In the genomic region with DNA sequence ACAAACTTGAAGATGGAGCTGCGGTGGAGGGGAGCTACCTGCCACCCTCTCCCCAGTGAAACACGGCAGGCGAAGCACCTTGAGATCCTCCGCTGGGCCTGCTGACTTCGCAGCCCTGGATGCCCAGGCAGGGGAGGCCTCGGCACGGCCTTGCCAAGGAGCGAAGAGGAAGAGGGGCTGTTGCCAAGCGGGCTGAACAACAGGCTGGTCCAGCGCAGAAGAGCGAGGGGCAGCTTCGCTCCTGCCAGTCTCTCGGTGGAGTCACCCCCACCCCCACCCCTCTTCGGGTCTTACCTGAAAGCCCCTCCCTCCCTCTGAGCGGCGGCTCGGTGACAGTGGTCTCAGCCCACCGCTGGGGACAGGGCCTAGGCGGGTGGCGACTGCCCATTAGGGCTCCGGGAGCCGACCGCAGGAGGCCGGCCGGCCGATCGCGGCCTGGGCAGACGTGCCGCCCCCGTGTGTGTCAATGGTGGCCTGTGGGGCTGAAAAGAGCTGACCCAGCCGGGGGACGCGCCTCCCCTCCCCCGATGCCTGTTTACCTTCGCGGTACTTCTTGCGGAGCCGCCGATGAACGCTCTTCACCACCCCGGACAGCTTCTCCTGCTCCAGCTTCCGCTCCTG, we compare ENCODE assay signal across 8 mouse cellular contexts. TPM values are rescaled to one million over a fixed set of nuclear protein-coding genes. Genes with fewer than 3 reads are reported as not detected.
DNase-seq lines count a peak whose midpoint lies in the region; ATAC-seq lines count a peak whose summit lies in the region.

No protein-coding gene starts in this region.

- 0 out of 2 replicates have a peak, but pooled peaks cover 2% of the 10 kb centered on the region for H3K4me1 ChIP-seq in neural tube, embryonic 11.5 days (ENCODE audit: control insufficient read depth, insufficient read depth, low read length)
- H3K4me1 ChIP-seq in hindbrain, embryonic 14.5 days (replicated peaks; ENCODE audit: control insufficient read depth, insufficient read depth, low read length): peaks cover 16% of the 10 kb centered on the region
- peaks cover 11% of the 10 kb centered on the region for H3K4me1 ChIP-seq in midbrain, embryonic 12.5 days

- intact Hi-C loops in left cerebral cortex, postnatal 4 days (cut with DNase I): loop anchor here (10.0 kb wide), 1 partner anchor 158 kb away; a partner anchor contains a TSS

- H3K27me3 ChIP-seq in neural tube, embryonic 11.5 days (ENCODE audit: control insufficient read depth, insufficient read depth, low read length): no peaks in the 10 kb centered on the region
- H3K27me3 ChIP-seq in hindbrain, embryonic 14.5 days (ENCODE audit: control insufficient read depth, insufficient read depth, low read length): no peaks in the 10 kb centered on the region
- no peaks in the 10 kb centered on the region for H3K27me3 ChIP-seq in midbrain, embryonic 12.5 days

- peak overlapping the region; percentile 82 for H3K4me2 ChIP-seq in neural tube, embryonic 11.5 days (ENCODE audit: low read depth)
- H3K4me2 ChIP-seq in hindbrain, embryonic 14.5 days (replicated peaks): peak overlapping the region; percentile 89
- peak overlapping the region; percentile 82 for H3K4me2 ChIP-seq in midbrain, embryonic 12.5 days (replicated peaks)

- under 1% methylated on average over 39 of the region's 43 CpGs for WGBS in neural tube, embryonic 11.5 days
- WGBS in hindbrain, embryonic 14.5 days: under 1% methylated on average over 43 of the region's 43 CpGs
- WGBS in midbrain, embryonic 12.5 days: 0% methylated on average over 41 of the region's 43 CpGs

- H3K27ac ChIP-seq in neural tube, embryonic 11.5 days (ENCODE audit: low read depth, low read length): peak overlapping the region; percentile 74
- H3K27ac ChIP-seq in hindbrain, embryonic 14.5 days: peak overlapping the region; percentile 96
- H3K27ac ChIP-seq in midbrain, embryonic 12.5 days (replicated peaks): peak overlapping the region; percentile 96

- peak; percentile 80 for ATAC-seq in neural tube, embryonic 11.5 days (ENCODE audit: insufficient read depth, low FRiP score, low TSS enrichment)
- ATAC-seq in frontal cortex, adult (ENCODE audit: low TSS enrichment): peak; percentile 46
- peak; percentile 75 for ATAC-seq in hindbrain, embryonic 14.5 days (ENCODE audit: low FRiP score)
- peak; percentile 82 for ATAC-seq in midbrain, embryonic 12.5 days (ENCODE audit: low FRiP score, low read depth)

- peak overlapping the region; percentile 71 for H3K4me3 ChIP-seq in neural tube, embryonic 11.5 days (ENCODE audit: low read depth, low read length)
- H3K4me3 ChIP-seq in hindbrain, embryonic 14.5 days (replicated peaks; ENCODE audit: low read length): peak overlapping the region; percentile 95
- H3K4me3 ChIP-seq in midbrain, embryonic 12.5 days: peak overlapping the region; percentile 86

- DNase-seq in neural tube, embryonic 11.5 days (ENCODE audit: low spot score): peak; percentile 75
- DNase-seq in neural tube, embryonic 10.5 days (ENCODE audit: extremely low spot score, low spot score): no peak
- DNase-seq in cerebellum, adult 9-10 months: peak; percentile 67
- no peak for DNase-seq in hindbrain, embryonic 14.5 days (ENCODE audit: low spot score)
- peak; percentile 66 for DNase-seq in left cerebral cortex, postnatal 4 days
- peak; percentile 31 to 45 for DNase-seq in spleen, postnatal 36 days (ENCODE audit: low spot score in 2 of 2)

- no peaks in the 10 kb centered on the region for H3K36me3 ChIP-seq in neural tube, embryonic 11.5 days (ENCODE audit: control insufficient read depth, insufficient read depth, low read length)
- no peaks in the 10 kb centered on the region for H3K36me3 ChIP-seq in hindbrain, embryonic 14.5 days (replicated peaks; ENCODE audit: control insufficient read depth, insufficient read depth)
- H3K36me3 ChIP-seq in midbrain, embryonic 12.5 days: no peaks in the 10 kb centered on the region

- peak overlapping the region; percentile 65 for H3K9ac ChIP-seq in neural tube, embryonic 11.5 days (ENCODE audit: low read length)
- peak overlapping the region; percentile 95 for H3K9ac ChIP-seq in hindbrain, embryonic 14.5 days
- H3K9ac ChIP-seq in midbrain, embryonic 12.5 days (replicated peaks): peak overlapping the region; percentile 88

- H3K9me3 ChIP-seq in neural tube, embryonic 11.5 days (ENCODE audit: control insufficient read depth, low read length): no peaks in the 10 kb centered on the region
- no peaks in the 10 kb centered on the region for H3K9me3 ChIP-seq in hindbrain, embryonic 14.5 days (ENCODE audit: control insufficient read depth, low read length)
- no peaks in the 10 kb centered on the region for H3K9me3 ChIP-seq in midbrain, embryonic 12.5 days

RNA-seq across cellular contexts. Expression of a gene that starts 0.5 kb away (rescaled TPM):
- polyA plus RNA-seq in neural tube, embryonic 11.5 days (2014; fragmentation: Nextera tagmentation; extraction: Ambion mirVana): 22.0 and 22.7 TPM in 2 replicates
- 25.0 and 28.5 TPM in 2 replicates for polyA plus RNA-seq in hindbrain, embryonic 14.5 days (2014; fragmentation: Nextera tagmentation; extraction: Ambion mirVana)
- total RNA-seq in left cerebral cortex, postnatal 4 days (2021): 10 to 100 TPM; 25.1 to 27.7 TPM
- 27.2 and 27.8 TPM in 2 replicates for polyA plus RNA-seq in midbrain, embryonic 12.5 days (2016; fragmentation: Nextera tagmentation; extraction: Ambion mirVana)

Comparison
In these comparisons a context has a peak if more than half of its experiments do, and no peak if none do; other contexts are left out.
1. DNase-seq: peak in neural tube, embryonic 11.5 days (single experiment), cerebellum, adult 9-10 months (single experiment), left cerebral cortex, postnatal 4 days (single experiment) and spleen, postnatal 36 days (2 of 2); none in neural tube, embryonic 10.5 days (single experiment) and hindbrain, embryonic 14.5 days (single experiment).
2. Peak in every context shown above with its lines, with median percentiles within 50 percentile points of each other: ATAC-seq, H3K27ac ChIP-seq, H3K4me2 ChIP-seq, H3K4me3 ChIP-seq and H3K9ac ChIP-seq.